Mouse (Mus musculus) CH12.LX (cell line): ENCODE measurements around the gene Slc22a5.

Source experiments
- CTCF ChIP-seq, 2 experiments: IDR thresholded peaks in 1 of 2; conservative IDR thresholded peaks in 1 of 2; 2 replicates each; pipeline ENCODE4 v1.5.1; 2011 to 2012; ENCODE audit warnings: low read depth in 2 of 2, low read length in 2 of 2, improper control_type of control experiment in 1 of 2, inconsistent platforms in 1 of 2, mild to moderate bottlenecking in 1 of 2, moderate library complexity in 1 of 2
- EP300 ChIP-seq: IDR thresholded peaks from 2 replicates; pipeline ENCODE4 v1.6.1; 2011; ENCODE audit warnings: low read length, improper control_type of control experiment
- MAX ChIP-seq: IDR thresholded peaks from 2 replicates; pipeline ENCODE4 v1.6.1; 2011; ENCODE audit warnings: low read length, improper control_type of control experiment
- POLR2A ChIP-seq: IDR thresholded peaks from 2 replicates; pipeline ENCODE4 v1.6.1; 2011; ENCODE audit warnings: low read depth, mild to moderate bottlenecking, improper control_type of control experiment, low read length

DNA sequence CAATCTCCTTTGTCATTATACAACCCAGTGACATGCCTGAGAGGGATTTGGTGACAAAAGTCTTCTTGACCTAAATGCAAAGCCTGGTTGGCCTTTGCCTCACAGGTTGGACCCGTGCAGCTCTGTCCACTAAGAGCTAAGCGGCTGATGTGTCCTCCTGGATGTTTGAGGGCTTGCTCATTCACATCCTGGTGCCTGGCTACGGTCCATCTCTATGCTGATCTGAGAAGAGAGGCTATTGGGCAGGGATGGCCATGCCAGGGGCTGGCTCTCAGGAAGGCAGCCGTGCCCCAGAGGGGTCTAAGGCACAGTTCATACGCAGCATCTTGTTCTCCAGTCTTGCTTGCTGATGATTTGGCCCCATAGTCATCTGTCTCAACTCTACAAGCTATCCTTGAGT is 53.7 kb downstream of the Slc22a5 start:
- TF ChIP-seq CTCF (conservative IDR thresholded peaks at IDR 0.05 in 1 of 2, IDR thresholded peaks at IDR 0.05 in 1 of 2; ENCODE audit: low read depth in 2 of 2, low read length in 2 of 2) (no peak), POLR2A (no peak), MAX (no peak), EP300 (no peak)
